Mouse (Mus musculus) myocyte (in vitro differentiated cells): ENCODE data around the gene Stmn1. TPM values are rescaled to one million over a fixed set of nuclear protein-coding genes. Genes with fewer than 3 reads are reported as not detected.

Experiments used
- H3K27me3 ChIP-seq: one replicate; pipeline ENCODE4 v1.6.1; 2011; ENCODE audit not compliant: control insufficient read depth, insufficient read depth, insufficient read length
- H3K36me3 ChIP-seq: one replicate; pipeline ENCODE4 v1.6.1; 2011; ENCODE audit not compliant: control insufficient read depth, insufficient read depth
- H3K4me2 ChIP-seq: one replicate; pipeline ENCODE4 v1.6.1; 2011; ENCODE audit warnings: low read depth, control low read depth
- H3K4me3 ChIP-seq: one replicate; pipeline ENCODE4 v1.5.1; 2011; ENCODE audit warnings: mild to moderate bottlenecking, control low read depth, moderate library complexity
- H3K79me2 ChIP-seq: one replicate; pipeline ENCODE4 v1.6.1; 2011; ENCODE audit not compliant: control insufficient read depth, insufficient read depth
- H3ac ChIP-seq: one replicate; pipeline ENCODE4 v1.6.1; 2011; ENCODE audit not compliant: control insufficient read depth, insufficient read length
- CEBPB ChIP-seq: IDR thresholded peaks from 2 replicates; pipeline ENCODE4 v1.6.1; 2011; ENCODE audit warnings: mild to moderate bottlenecking, moderate library complexity; ENCODE audit not compliant: poor library complexity, insufficient read depth, severe bottlenecking
- E2F4 ChIP-seq: IDR thresholded peaks from one replicate; pipeline ENCODE4 v1.6.1; 2011; ENCODE audit warnings: mild to moderate bottlenecking, control low read depth, moderate library complexity; ENCODE audit not compliant: insufficient read depth
- MAX ChIP-seq: IDR thresholded peaks from one replicate; pipeline ENCODE4 v1.6.1; 2011; ENCODE audit warnings: low read depth, mild to moderate bottlenecking, control low read depth
- MYOD1 ChIP-seq, 3 experiments: IDR thresholded peaks; one replicate each; pipeline ENCODE4 v1.6.1; 2011; ENCODE audit warnings: control low read depth in 2 of 3, low read depth in 2 of 3, mild to moderate bottlenecking in 2 of 3, moderate library complexity in 1 of 3; ENCODE audit not compliant: insufficient read length in 2 of 3, control insufficient read depth in 1 of 3
- MYOG ChIP-seq, 3 experiments: IDR thresholded peaks; one replicate each; pipeline ENCODE4 v1.6.1; 2011; ENCODE audit warnings: control low read depth in 2 of 3, low read depth in 2 of 3, mild to moderate bottlenecking in 2 of 3; ENCODE audit not compliant: insufficient read length in 2 of 3, control insufficient read depth in 1 of 3, insufficient read depth in 1 of 3
- POLR2A ChIP-seq: IDR thresholded peaks from one replicate; pipeline ENCODE4 v1.6.1; 2011; ENCODE audit warnings: low read depth, mild to moderate bottlenecking, control low read depth, moderate library complexity; ENCODE audit not compliant: insufficient read length
- POLR2AphosphoS2 ChIP-seq: IDR thresholded peaks from one replicate; pipeline ENCODE4 v1.6.1; 2011; ENCODE audit warnings: low read depth, control low read depth; ENCODE audit not compliant: insufficient read length
- REST ChIP-seq: IDR thresholded peaks from one replicate; pipeline ENCODE4 v1.6.1; 2011; ENCODE audit warnings: mild to moderate bottlenecking, control low read depth, moderate library complexity; ENCODE audit not compliant: insufficient read depth, insufficient read length
- SRF ChIP-seq: IDR thresholded peaks from one replicate; pipeline ENCODE4 v1.6.1; 2011; ENCODE audit warnings: low read depth; ENCODE audit not compliant: control insufficient read depth, insufficient read length
- TCF12 ChIP-seq: IDR thresholded peaks from one replicate; pipeline ENCODE4 v1.6.1; 2011; ENCODE audit warnings: mild to moderate bottlenecking, control low read depth; ENCODE audit not compliant: poor library complexity, insufficient read depth, severe bottlenecking
- TCF3 ChIP-seq: IDR thresholded peaks from one replicate; pipeline ENCODE4 v1.6.1; 2011; ENCODE audit warnings: low read depth, control low read depth; ENCODE audit not compliant: insufficient read length
- USF1 ChIP-seq: IDR thresholded peaks from one replicate; pipeline ENCODE4 v1.6.1; 2011; ENCODE audit warnings: low read depth, mild to moderate bottlenecking, control low read depth, moderate library complexity
- polyA plus RNA-seq: library from polyadenylated mRNA; unstranded; fragments of >200 nt; fragmentation: generic; extraction: Trizol; gene quantifications from one replicate; pipeline ENCODE4 v1.2.1, GENCODE M21; 2012; ENCODE audit warnings: missing spikeins

The Stmn1 gene
- polyA plus RNA-seq, 1 experiment, result 213 TPM

DNA sequence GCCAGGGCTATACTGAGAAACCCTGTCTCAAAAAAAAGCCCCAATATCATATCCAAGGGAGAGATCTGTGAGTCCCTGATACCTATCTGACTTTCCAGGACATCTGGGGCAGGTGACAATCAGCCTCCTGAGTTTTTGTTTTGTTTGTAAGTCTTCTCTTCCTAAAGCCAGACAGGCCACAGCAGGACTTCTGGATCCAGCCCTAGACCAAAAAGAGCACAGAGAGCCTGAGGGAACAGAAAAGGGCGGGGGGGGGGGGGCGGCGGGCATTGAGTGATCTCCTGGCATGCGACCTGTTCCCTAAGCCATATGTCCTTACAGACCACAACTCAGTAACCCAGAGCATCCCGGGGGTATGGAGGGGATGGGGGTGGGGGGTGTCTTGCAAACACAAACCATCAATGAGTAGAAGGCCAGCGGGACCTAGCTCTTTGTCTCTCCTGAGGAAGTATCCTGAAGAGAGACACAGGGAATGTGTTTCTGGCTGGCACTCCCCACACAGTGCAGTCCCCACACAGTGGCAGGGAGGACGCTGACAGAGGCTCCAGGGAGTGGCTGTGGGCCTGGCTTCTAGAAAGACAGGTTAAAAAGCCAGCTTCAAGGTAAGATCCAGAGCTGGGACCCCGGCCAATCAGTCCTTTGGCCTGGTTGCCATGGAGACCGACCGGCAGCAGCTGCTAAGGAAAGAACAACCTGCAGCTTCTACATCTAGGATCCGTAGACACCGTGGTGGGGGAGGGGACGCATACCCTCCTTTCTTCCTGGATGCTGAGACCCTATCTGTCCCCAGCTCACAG lies 18.3 kb upstream of the Stmn1 start:
- H3K79me2 ChIP-seq, result no peaks in the 10 kb centered on the region
- no peak overlapping the region for H3ac ChIP-seq
- no peak for TF ChIP-seq TCF12
- no peak for TF ChIP-seq TCF3
- TF ChIP-seq MYOD1 (IDR thresholded peaks at IDR 0.05; ENCODE audit: control insufficient read depth in 1 of 3, insufficient read length in 2 of 3, low read depth in 2 of 3), result no peak
- TF ChIP-seq E2F4, result no peak
- TF ChIP-seq REST, result no peak
- no peak for TF ChIP-seq SRF
- TF ChIP-seq MAX, result no peak
- H3K27me3 ChIP-seq, result peaks cover 50% of the 10 kb centered on the region
- H3K4me2 ChIP-seq, result no peak overlapping the region
- H3K4me3 ChIP-seq, result no peak overlapping the region
- no peaks in the 10 kb centered on the region for H3K36me3 ChIP-seq

DNA sequence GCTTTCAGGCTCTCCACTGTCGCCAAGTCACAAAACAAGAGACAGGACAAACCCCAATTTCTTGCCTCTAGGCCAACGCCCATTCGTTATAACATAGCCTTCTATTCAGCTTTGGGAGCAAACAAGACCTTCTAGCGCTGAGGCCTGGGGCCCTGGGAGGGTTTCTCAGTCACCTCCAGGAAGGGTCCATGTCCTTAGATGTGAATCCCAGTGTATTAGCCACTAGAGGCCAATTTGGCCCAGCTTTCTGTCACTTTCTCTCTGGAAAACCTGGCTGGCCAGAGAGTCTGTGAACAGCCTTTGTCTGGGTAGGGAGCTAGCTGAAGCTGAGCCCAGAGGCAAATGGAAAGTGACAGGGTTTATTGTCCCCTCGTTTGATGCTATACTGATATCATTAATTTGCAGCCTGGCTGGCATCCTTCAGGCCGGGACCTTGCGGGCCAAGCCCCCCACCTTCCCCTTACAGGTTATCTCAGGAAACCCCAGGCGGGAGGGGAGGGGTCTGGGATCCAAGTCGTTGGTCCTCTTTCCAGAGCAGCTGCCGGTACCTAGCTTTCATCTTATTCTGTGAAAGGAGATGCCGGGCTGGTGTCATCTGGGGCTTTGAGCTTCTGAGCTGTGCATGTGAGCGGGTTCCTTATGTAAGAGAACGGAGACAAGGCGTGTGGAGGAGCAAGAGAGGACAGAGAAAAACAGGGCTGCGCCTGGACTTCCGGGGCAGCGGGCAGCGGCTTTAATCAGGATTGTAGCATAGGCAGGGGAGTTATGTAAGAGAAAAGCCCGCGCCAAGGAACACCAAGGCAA lies 17.5 kb upstream of the Stmn1 start:
- Histone ChIP-seq H3K79me2 (no peaks in the 10 kb centered on the region), H3K36me3 (no peaks in the 10 kb centered on the region), H3K4me3 (no peak overlapping the region), H3ac (no peak overlapping the region), H3K4me2 (no peak overlapping the region), H3K27me3 (peaks cover 55% of the 10 kb centered on the region)
- TF ChIP-seq TCF12 (no peak), MYOD1 (IDR thresholded peaks at IDR 0.05; ENCODE audit: control insufficient read depth in 1 of 3, insufficient read length in 2 of 3, low read depth in 2 of 3) (no peak), POLR2A (no peak), E2F4 (no peak), CEBPB (no peak)

DNA sequence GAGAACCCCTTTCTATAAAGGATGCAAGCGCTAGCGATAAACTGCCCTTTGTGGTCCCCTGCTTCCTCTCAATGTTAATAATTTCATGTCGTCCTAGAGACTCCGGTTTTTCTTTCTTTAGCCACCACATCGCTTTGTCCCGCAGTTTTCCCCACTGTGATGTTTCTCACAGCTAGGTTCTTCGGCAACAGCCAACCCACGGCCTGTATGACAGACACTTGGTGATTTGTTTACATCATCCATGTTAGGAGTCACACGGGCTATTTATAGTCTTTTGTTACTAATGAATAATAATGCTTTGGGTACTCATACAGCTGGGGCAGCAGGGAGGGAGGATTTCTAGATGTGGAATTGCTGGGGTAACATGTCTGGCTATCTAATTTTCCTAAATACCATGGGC lies 16.6 kb upstream of the Stmn1 start:
- H3K4me3 ChIP-seq, result no peak overlapping the region
- no peaks in the 10 kb centered on the region for H3K79me2 ChIP-seq
- no peak overlapping the region for H3K4me2 ChIP-seq
- no peaks in the 10 kb centered on the region for H3K36me3 ChIP-seq
- H3K27me3 ChIP-seq, result peaks cover 55% of the 10 kb centered on the region
- no peak overlapping the region for H3ac ChIP-seq
- TF ChIP-seq E2F4 (no peak), SRF (no peak), MYOG (IDR thresholded peaks at IDR 0.05; ENCODE audit: control insufficient read depth in 1 of 3, insufficient read depth in 1 of 3, insufficient read length in 2 of 3, low read depth in 2 of 3) (no peak), REST (no peak), USF1 (no peak), POLR2A (no peak), MAX (no peak), CEBPB (no peak), TCF12 (no peak), POLR2AphosphoS2 (no peak), TCF3 (no peak), MYOD1 (IDR thresholded peaks at IDR 0.05; ENCODE audit: control insufficient read depth in 1 of 3, insufficient read length in 2 of 3, low read depth in 2 of 3) (no peak)

DNA sequence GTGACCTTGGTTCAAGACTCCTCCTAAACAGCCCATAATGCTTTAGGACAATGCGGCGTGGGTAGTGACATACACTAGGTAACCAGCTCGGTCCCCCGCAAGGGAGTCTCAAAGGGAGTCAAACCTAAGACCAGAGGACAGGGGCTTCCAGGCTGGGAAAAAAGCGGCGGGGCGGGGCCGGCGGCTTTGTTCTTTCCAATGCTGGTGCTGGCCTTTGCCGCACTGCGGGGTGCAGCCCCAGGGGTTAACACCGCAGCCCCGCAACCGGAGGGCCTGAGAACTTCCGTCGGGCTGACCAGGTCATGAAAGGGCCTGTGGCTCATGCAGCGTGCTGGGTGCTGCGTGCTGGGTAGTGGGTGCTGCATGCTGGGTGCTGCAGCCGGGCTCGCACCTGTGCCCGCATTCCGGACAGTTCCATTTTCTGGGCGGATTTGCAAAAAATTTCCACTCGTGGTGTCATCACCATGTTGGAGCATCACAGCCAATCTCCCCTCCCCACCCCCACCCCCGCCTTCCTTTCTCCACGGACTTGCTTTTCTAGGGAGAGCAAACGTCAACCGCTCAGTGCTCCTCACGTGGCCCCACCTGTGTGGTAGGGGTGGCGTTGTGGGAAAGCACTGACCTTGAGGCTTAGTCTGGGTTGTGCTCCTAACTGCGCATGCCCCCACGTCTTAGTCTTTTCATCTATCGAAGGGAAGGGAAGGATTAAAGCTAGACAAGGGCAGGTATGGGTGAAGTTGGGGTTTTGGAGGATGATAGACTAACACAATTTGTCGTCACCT lies 14.3 kb upstream of the Stmn1 start:
- H3K27me3 ChIP-seq, result peaks cover 39% of the 10 kb centered on the region
- H3ac ChIP-seq, result no peak overlapping the region
- TF ChIP-seq SRF, result no peak
- peak in 2 of 3 experiments; percentile 39 to 47 for TF ChIP-seq MYOG (IDR thresholded peaks at IDR 0.05; ENCODE audit: control insufficient read depth in 1 of 3, insufficient read depth in 1 of 3, insufficient read length in 2 of 3, low read depth in 2 of 3)
- H3K79me2 ChIP-seq, result no peaks in the 10 kb centered on the region
- H3K4me2 ChIP-seq, result no peak overlapping the region
- no peak overlapping the region for H3K4me3 ChIP-seq
- H3K36me3 ChIP-seq, result no peaks in the 10 kb centered on the region

DNA sequence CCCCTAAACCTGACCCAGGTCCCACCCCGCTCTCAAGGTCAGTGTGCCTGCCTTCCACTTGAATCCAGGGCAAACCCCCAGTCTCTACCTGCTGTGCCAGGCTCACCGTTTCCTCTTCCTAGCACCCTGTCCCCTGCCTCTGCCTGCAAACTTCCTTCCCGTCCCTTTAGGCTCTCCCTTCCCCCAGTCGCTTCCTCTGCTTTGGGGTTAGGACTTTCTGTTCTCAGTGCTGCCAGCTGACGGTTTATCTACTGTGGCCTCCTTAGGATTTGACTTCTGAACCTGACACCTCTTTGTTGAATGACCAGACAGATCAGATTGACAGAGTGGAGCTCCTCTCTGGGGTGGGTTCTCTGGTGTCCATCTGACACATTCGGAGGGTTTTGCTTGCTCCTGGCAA lies 12.8 kb upstream of the Stmn1 start:
- Histone ChIP-seq H3K79me2 (no peaks in the 10 kb centered on the region), H3ac (no peak overlapping the region), H3K4me2 (no peak overlapping the region), H3K27me3 (peaks cover 30% of the 10 kb centered on the region), H3K4me3 (no peak overlapping the region), H3K36me3 (no peaks in the 10 kb centered on the region)
- TF ChIP-seq POLR2A, result no peak
- TF ChIP-seq MYOG (IDR thresholded peaks at IDR 0.05; ENCODE audit: control insufficient read depth in 1 of 3, insufficient read depth in 1 of 3, insufficient read length in 2 of 3, low read depth in 2 of 3), result no peak
- no peak for TF ChIP-seq USF1
- no peak for TF ChIP-seq REST
- TF ChIP-seq POLR2AphosphoS2, result no peak
- no peak for TF ChIP-seq TCF12
- no peak for TF ChIP-seq MAX
- no peak for TF ChIP-seq SRF
- no peak for TF ChIP-seq TCF3
